Mouse (Mus musculus): ENCODE data around the gene Rims1. TPM values are rescaled to one million over a fixed set of nuclear protein-coding genes. Genes with fewer than 3 reads are reported as not detected.

Gene Rims1
- 100 to 1,000 TPM; 158 to 169 TPM for total RNA-seq (2021)

DNA sequence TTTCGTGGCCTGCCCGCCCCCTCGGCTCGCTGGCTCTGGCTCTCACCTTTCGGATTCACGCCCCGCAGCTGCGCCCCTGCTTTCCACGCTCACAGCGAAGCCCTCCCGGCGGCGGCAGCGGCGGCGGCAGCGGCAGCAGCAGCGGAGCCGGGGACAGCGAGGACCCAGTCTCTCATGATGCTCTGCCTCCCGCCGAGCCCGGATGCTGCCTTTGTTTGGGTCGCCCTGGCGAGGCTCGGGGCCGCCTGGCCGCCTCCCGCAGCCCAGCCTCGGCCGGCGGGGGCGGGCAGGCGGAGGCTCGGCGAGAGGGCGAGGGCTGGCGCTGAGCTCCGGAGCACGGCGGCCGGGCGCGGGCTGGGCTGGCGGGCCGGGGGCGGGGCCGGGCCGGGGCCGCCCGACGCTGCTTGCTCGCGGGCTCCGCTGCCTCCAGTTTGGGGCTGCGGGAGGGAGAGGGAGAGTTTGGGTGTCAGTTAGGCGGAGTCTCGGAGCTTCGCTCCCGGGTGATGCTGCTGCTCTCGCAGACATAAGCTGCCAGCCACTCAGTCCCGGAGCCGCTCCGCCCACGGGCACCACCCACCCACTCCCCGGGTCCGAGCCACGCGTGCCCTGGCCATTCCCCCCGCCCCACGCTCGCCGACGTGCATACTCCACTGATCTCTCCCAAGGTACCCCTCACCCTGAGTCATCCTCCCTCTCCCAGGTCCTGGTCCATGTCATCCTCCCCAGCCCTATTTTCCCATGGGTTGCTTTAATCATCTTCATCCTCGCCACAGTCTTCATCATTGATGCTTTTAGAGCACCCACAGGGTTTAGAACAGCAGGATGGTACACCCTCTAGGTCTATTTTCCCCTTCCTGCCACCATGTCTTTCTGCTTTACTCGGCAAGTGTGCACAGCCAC is at the start of gene Rims1:
Gene Rims1, minus strand, starts transcription at position 269 of the 900 bp plus-strand sequence.
- intact Hi-C loops (cut with DNase I), result loop anchor here (10.0 kb wide), 3 partner anchors 111 to 259 kb away; no protein-coding TSS in a partner anchor
- DNase-seq, result peak; percentile 70

GRCm38 (mm10) chr1:22806626-22807096 is 867 bp upstream of the Rims1 start:
- intact Hi-C loops (cut with DNase I), result loop anchor here (10.0 kb wide), 3 partner anchors 112 to 258 kb away; no protein-coding TSS in a partner anchor
- no peak for DNase-seq

GRCm38 (mm10) chr1:22805025-22805725 is 619 bp downstream of the Rims1 start:
- DNase-seq, result peak; percentile 57
- intact Hi-C loops (cut with DNase I), result loop anchor here (10.0 kb wide), 3 partner anchors 110 to 260 kb away; no protein-coding TSS in a partner anchor

DNA sequence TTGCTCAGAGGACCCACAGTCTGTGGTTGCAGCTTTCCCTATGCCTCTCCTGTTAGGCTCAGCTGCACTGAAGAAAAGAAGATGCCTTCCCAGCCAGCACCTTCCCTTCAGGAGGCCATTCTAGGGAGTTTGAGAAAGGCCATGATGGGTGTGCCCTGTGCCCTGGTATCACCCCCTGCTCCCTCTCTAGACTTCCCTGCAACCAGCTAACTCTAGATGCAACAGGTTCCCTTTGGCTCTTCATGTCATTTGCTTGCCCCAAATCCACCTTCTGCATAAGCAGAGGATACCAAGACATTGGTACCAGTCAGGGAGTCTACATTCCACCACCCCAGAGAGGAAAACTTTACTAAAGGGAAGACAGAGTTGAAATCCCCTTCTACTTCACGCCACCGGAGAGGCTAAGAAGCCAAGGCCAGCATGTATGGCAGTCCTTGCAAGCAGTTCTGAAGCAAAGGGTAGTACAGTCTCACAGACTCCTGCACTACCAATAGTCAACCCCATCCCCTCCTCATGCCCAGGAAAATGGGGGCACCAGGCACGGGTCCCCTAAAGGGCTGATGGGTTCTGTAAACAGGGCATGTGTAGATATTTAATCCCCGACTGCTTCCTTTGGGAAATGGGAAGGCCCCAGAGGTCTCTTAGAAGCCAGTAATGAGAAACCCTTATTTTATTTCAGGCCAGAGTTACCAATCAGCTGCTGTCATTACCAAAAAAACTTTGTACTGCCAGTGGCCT is 1.5 kb downstream of the Rims1 start:
- DNase-seq, result no peak
- intact Hi-C loops (cut with DNase I), result loop anchor here (10.0 kb wide), 3 partner anchors 110 to 260 kb away; no protein-coding TSS in a partner anchor

DNA sequence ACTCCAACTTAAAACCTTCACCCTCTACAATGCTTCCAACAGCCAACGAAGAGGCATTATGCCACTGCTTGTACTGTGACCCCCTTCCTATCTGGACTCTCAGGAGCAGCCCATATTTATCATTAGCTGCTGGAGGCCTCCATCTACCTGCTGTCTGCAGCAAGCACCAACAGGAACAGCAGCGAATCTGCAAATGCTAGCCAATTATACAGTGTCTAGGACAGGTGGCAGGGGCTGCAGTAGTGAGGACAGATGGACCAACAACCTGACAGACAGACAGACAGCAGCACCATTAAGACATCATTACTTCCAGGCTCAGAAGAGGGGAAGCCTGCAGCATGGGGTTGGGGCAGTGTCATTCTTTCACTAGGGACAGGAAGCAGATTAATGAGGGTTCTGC is 2.3 kb downstream of the Rims1 start:
- no peak for DNase-seq
- intact Hi-C loops (cut with DNase I), result loop anchor here (10.0 kb wide), 3 partner anchors 109 to 261 kb away; no protein-coding TSS in a partner anchor

- intact Hi-C loops (cut with DNase I), result loop anchor here (10.0 kb wide), 3 partner anchors 105 to 265 kb away; no protein-coding TSS in a partner anchor
- no peak for DNase-seq
Measured at GRCm38 (mm10) chr1:22800276-22800675, 5.5 kb downstream of the Rims1 start.

DNA sequence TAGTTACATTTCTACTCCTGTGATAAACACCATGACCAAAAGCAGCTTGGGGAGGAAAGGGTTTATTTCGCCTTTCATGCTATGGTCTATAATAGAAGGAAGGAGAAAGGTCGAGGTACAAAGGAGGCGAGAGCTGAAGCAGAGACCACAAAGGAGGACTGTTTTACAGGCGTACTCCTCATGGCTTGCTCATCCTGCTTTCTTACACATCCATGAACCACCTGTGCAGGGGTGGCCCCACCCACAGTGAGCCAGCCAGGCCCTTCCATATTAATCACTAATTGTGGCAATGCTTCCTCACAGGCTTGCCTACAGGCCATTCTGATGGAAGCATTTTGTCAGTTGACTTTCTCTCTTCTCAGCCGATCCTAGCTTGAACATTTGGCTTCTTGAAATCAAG is 8.7 kb downstream of the Rims1 start:
- intact Hi-C loops (cut with DNase I), result no loop called here

DNA sequence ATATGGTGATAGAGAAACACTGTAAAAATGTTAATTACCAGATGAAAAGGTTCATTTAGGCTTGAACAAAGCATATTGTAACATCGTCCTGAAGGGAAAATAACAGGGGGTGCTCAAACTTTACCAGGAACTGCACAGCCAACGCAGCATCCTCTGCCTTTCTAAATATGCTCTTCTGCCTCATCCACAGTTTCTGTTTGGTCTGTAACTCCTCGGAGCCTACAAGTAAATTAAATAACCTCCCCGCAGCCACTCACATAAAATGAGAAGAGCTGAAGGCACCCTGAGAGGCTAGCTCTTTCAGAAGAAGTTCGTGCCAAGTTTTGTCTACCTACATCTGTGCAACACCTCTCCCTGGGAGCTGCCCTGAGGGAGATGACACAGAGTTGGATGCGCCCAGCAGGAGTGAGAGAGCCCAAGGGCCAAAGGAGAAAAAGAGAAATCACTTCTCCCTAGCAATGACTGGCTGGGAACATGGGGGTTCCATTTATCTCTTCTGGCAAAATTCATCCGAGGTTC is 16.3 kb downstream of the Rims1 start:
- DNase-seq, result no peak

More for the DNA sequence above, 8.7 kb downstream of the Rims1 start:
- no peak for DNase-seq

DNA sequence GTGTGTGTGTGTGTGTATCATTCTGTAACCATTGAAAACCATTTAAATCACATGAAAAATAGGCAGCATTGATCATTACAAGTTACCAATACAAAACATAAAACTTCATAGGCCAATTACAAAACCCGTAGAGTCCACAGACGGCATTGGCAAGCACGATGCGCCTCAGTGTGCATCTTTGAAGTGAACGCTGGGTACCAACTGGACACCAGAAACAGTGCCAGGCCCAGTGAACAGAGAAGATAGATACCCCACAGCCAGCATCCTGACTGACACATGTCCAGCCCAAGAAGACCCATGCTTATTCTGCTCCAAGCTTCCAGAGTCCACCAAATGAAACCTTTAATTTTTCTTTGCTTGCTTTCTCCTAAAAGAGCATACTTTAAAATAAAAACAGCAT is 18.2 kb downstream of the Rims1 start:
- intact Hi-C loops (cut with DNase I), result no loop called here
- peak; percentile 26 for DNase-seq

More for the DNA sequence above, 16.3 kb downstream of the Rims1 start:
- intact Hi-C loops (cut with DNase I), result no loop called here

- intact Hi-C loops (cut with DNase I), result no loop called here
- no peak for DNase-seq
Measured at GRCm38 (mm10) chr1:22770530-22771254, 35.1 kb downstream of the Rims1 start.

DNA sequence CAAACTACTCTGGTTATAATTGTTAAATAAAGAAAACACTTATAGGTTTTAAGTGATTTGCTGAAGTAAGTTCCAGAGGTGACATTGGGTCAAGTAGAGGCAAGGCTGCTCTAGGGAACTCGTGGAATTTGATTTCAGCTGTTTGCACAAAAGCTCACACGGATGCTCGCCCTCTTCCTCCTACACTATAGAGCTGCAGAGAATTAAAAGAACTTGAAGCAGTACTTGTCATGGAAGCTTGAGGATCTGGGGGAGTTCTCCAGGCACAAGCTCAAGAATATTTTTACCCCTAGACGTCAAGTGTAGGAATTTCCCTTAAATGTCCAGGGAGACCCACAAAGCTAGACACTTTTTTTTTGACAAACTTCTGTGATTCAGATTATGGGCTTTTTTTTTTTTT is 42.4 kb downstream of the Rims1 start:
- DNase-seq, result no peak
- intact Hi-C loops (cut with DNase I), result no loop called here

DNA sequence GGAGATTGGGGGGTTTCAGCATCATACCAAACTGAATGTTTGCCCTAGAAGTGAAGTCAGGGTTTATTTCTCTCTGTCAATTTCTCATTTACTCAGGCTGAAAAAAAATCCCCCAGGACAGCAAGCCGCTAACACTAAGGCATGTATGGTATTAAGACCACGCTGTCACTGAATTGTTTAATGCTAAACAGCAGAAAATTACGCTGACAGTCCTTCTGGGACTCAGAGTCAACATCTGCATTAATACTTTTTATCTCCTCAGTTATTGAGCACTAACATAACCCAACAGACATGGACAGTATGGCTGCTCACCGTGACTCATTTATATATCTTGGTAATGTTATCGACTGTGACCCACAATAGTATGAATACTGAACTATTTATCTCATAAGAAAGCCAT is 43.0 kb downstream of the Rims1 start:
- intact Hi-C loops (cut with DNase I), result no loop called here
- DNase-seq, result no peak

GRCm38 (mm10) chr1:22750536-22750935 is 55.3 kb downstream of the Rims1 start:
- intact Hi-C loops (cut with DNase I), result no loop called here
- DNase-seq, result no peak

GRCm38 (mm10) chr1:22744655-22745054 is 61.1 kb downstream of the Rims1 start:
- no peak for DNase-seq
- intact Hi-C loops (cut with DNase I), result no loop called here

- DNase-seq, result no peak
- intact Hi-C loops (cut with DNase I), result no loop called here
Measured at GRCm38 (mm10) chr1:22737491-22737890, 68.3 kb downstream of the Rims1 start.

- intact Hi-C loops (cut with DNase I), result no loop called here
- DNase-seq, result no peak
Measured at GRCm38 (mm10) chr1:22734429-22734828, 71.4 kb downstream of the Rims1 start.

DNA sequence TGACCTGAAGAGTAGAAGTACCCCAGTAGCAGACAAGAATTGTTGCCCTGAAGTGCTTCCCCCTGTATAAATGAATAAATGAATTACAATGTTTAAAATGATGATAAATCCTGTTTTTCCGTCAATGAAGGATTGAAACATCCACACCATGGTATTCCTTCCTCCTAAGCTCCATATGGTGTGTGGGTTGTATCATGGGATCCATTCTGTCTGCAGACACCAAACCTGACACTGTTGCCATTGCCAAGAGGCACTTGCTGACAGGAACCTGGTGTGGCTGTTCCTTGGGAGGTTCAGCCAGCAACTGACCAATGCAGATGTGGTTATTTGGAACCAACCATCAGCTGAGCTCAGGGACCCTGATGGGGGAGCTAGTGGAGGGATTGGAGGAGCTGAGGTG is 72.5 kb downstream of the Rims1 start:
- DNase-seq, result no peak
- intact Hi-C loops (cut with DNase I), result no loop called here

DNA sequence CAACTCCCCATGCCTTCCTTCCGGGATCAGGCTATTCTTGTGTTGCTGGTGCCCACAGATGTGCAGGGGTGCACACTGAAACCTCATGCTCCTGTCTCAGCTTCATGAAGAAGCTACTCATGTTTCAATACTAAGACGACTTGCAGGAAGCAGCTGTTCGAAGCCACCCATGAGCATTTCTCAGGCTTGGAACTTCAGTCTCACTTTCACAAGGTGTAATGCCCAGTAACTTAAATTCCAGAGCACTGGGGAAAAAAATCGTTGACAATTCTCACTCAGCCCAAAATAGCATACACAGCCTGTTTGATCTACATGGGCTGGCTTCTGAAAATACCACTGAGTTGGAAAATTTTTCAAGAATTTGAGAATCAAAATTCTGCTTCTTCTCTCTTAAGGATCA is 77.6 kb downstream of the Rims1 start:
- intact Hi-C loops (cut with DNase I), result no loop called here
- DNase-seq, result no peak

- intact Hi-C loops (cut with DNase I), result no loop called here
- no peak for DNase-seq
Measured at GRCm38 (mm10) chr1:22721706-22722105, 84.1 kb downstream of the Rims1 start.

- no peak for DNase-seq
Measured at GRCm38 (mm10) chr1:22720714-22721113, 85.1 kb downstream of the Rims1 start.

More at GRCm38 (mm10) chr1:22720714-22721113, 85.1 kb downstream of the Rims1 start:
- intact Hi-C loops (cut with DNase I), result no loop called here
